Mouse (Mus musculus) erythroid progenitor cell, adult 5-6 weeks (primary cell): ENCODE measurements around the gene Morn2. TPM values are rescaled to one million over a fixed set of nuclear protein-coding genes. Genes with fewer than 3 reads are reported as not detected.

Experiments used
- ATAC-seq: replicated peaks from 2 replicates; pipeline ENCODE4 v1.8.0; 2016; ENCODE audit warnings: moderate number of reproducible peaks, mild to moderate bottlenecking, moderate TSS enrichment, inconsistent platforms; ENCODE audit not compliant: poor library complexity, low FRiP score, severe bottlenecking
- total RNA-seq, 2 experiments: library from RNA; stranded (forward) in 1 of 2; stranded (reverse) in 1 of 2; fragments of 150-400 nt in 1 of 2; fragments of 186-747, 209-891 nt in 1 of 2; gene quantifications; 2 replicates each; pipeline versions ENCODE4 v1.2.3 to v1.2.4; 2015 to 2017; ENCODE audit warnings: low replicate concordance in 2 of 2

The Morn2 gene
- total RNA-seq, 2 experiments from 2014 or later, result 3.8 to 8.5 TPM

DNA sequence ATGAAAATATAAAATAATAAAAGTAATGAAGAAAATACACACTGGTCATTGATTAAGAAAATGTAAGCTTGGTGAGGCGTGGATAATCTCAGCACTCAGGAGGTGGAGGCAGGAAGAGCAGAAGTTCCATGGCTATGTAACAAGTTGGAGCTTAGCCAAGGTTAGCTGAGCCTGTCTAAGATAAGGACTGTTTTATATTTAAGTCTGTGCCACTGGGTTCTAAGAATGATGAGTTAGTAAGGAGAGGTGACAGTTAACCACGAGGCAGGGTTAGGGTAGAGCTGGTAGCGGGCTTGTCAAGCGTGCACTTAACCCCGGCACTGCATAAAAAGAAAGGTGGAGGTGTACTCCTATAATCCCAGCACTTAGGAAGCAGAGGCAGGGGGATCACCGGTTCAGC is 32.2 kb downstream of the Morn2 start:
- ATAC-seq, result no peak

DNA sequence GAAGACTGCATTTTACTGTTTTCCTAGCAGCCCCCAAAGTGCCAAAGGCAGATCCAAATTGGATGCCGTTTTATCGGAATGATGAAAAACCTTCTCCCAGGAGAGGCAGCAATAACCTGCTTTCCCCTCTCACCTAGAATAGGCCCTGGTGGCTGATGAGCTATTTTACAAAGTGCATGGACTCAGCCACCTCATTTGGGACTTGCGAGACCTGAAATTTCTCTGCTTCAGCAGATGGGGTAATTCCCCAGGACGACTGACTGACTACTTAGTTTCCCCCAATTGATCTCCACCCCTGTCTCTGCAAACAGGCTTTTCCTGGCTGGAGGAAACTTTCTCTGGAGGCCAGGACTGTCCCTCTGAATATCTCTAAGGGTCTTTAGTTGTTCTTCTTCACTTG is 33.0 kb downstream of the Morn2 start:
- no peak for ATAC-seq

DNA sequence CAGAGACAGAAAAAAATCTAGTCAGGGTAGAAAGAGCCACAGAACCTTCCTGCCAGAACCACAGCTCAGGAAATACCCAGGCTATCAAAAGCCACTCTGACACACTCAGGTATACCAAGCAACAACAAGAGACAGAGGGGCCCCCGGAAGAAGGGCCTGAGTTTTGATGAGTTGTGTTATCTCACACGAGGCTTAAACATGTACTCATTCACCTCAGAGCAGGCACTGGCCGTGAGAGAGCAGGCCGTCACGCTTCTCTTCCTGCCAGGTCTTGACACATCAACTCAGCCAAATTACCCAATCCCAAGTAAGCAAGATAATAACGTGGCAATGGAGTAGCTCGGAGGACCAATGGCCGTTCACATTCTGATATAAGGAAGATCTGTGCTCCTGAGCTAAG is 33.7 kb downstream of the Morn2 start:
- ATAC-seq, result no peak

DNA sequence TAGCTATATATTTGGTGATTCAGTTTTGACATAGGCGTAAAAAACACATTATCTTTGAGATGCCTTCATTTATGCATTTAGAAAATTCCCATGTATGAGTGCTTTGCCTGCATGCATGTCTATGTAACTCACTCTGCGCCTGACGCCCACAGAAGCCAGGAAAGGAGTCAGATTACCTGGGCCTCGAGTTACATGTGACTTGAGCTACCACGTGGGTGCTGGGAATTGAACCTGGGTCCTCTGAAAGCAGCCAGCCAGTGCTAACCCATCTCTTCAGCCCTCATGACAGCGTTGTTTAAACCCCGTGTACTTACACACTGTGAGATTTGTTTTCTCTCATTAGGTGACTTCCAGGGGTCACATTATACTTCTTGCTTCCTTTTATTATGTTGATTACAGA is 34.5 kb downstream of the Morn2 start:
- no peak for ATAC-seq

DNA sequence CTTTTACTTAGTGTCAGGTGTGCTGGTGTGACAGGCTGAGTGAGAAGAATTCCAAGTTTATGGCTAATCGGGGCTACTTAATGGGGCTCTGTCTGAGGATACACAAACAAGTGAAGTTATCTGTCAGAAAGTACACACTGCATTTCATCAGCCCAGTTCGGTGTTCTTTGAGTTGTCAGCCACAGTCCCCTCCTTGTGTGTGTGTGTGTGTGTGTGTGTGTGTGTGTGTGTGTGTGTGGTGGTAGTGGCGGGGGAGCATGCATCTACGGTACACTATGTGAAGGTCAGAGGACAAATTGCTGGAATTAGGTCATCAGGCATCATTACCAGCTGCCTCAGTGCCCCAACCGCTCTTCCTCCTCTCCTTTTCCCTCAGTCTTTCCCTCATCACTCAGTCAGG is 35.5 kb downstream of the Morn2 start:
- no peak for ATAC-seq

DNA sequence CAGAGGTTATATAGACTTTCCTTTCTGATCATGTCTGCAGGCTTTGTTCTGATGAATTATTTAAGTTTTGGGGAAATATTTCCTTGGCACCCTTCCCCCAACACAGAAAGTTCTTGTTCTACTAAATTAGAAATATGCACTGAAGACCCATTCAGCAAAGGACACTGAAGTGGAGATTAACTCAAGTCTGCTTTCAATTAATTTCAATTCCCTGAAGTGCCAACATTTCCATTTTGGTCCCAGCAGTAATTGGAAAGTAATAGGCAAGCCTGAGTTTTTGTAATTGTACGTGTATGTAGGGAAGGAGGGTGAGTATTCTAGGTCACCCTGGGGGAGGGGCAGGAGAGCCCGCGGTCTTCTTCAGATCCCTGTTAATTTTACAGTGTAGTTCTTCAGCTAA is 36.4 kb downstream of the Morn2 start:
- no peak for ATAC-seq

DNA sequence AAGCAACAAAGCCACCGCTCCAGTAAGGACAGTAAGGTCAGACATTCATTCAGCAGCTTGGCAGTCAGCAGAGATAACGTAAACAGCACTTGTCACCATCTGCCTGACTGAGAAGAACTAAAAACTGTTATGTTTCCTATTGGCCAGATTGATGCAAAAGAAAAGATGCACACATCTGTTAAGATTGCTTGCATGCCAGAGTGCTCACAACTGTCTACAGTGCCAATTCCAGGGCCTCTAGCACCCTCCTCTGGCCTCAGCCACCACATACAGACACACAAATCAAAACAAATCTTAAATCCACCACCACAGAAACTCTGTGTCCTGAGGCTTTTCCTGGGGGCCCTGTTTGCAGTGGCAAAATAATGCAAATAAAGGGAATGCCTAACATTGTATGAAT is 42.4 kb downstream of the Morn2 start:
- ATAC-seq, result no peak

DNA sequence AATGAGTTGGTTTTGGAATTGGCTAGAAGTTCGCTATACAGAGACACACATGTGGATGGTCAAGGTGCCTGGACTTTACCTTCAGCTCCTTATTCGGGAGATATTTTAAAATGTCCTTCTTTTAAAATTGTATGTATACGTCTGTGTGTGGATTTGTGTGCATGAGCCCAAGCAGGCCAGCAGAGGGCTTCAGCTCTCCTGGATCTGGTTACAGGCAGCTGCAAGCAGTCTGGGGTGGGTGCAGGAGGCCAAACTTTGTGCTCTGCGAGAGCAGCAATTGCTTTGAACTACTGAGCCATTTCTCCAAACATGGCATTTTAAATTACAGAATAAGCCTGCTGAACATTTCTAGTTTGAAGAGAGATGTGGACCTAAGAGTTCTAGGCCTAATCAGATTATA is 55.3 kb downstream of the Morn2 start:
- no peak for ATAC-seq

DNA sequence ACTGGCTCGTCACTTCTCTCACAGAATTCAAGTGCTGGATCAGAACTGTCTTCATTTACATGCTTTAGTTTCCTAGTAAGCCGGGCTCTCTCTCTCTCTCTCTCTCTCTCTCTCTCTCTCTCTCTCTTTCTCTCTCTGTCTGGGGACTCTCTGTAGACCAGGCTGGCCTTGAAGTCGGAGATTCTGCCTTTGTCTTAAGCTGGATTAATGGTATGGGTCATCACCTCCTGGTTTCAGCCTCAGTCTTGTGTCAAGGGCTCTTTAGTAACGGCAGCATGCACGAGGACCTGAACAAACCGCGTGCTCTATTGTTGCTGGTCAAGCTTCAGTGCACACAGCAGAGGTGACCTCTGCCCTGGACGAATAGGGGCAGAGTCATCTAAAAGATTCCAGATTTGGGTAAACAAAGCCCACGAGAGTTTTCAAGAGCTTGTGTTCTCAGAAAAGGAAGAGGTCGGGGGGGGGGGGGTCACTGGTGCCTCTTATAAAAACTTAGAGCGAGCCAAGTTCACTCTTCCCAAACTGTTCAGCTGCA is 56.7 kb downstream of the Morn2 start:
- no peak for ATAC-seq

Other genes starting within 250 kb of the Morn2 start
- 53.0 and 60.4 TPM in 2 replicates for gene Hnrnpll, start 227.9 kb upstream of the Morn2 start, total RNA-seq (2015; ENCODE audit: low replicate concordance)
- gene Hnrnpll, start 227.9 kb upstream of the Morn2 start, total RNA-seq (2017; ENCODE audit: low replicate concordance), result 37.4 and 64.8 TPM in 2 replicates
- gene Galm, start 162.7 kb upstream of the Morn2 start, total RNA-seq (2015; ENCODE audit: low replicate concordance), result 3.6 TPM in 1 of 2 replicates, not detected in the other
- 0.53 and 1.2 TPM in 2 replicates for gene Galm, start 162.7 kb upstream of the Morn2 start, total RNA-seq (2017; ENCODE audit: low replicate concordance)
- gene Srsf7, start 82.9 kb upstream of the Morn2 start, total RNA-seq (2015; ENCODE audit: low replicate concordance), result 167 and 184 TPM in 2 replicates
- gene Srsf7, start 82.9 kb upstream of the Morn2 start, total RNA-seq (2017; ENCODE audit: low replicate concordance), result 125 and 132 TPM in 2 replicates
- gene Ttc39d, start 82.7 kb upstream of the Morn2 start, total RNA-seq (2015; ENCODE audit: low replicate concordance), result not detected in 2 replicates
- not detected in 2 replicates for gene Ttc39d, start 82.7 kb upstream of the Morn2 start, total RNA-seq (2017; ENCODE audit: low replicate concordance)
- 5.9 and 14.1 TPM in 2 replicates for gene Gemin6, start 65.8 kb upstream of the Morn2 start, total RNA-seq (2015; ENCODE audit: low replicate concordance)
- 11.8 and 14.0 TPM in 2 replicates for gene Gemin6, start 65.8 kb upstream of the Morn2 start, total RNA-seq (2017; ENCODE audit: low replicate concordance)
- gene Dhx57, start 273 bp downstream of the Morn2 start, total RNA-seq (2015; ENCODE audit: low replicate concordance), result 2.5 and 4.0 TPM in 2 replicates
- gene Dhx57, start 273 bp downstream of the Morn2 start, total RNA-seq (2017; ENCODE audit: low replicate concordance), result 1.9 and 2.7 TPM in 2 replicates
- not detected in 2 replicates for gene Arhgef33, start 17.2 kb downstream of the Morn2 start, total RNA-seq (2015; ENCODE audit: low replicate concordance)
- gene Arhgef33, start 17.2 kb downstream of the Morn2 start, total RNA-seq (2017; ENCODE audit: low replicate concordance), result not detected in 2 replicates
- gene Gm10190, start 83.3 kb downstream of the Morn2 start, total RNA-seq (2015; ENCODE audit: low replicate concordance), result not detected in 2 replicates
- not detected in 2 replicates for gene Gm10190, start 83.3 kb downstream of the Morn2 start, total RNA-seq (2017; ENCODE audit: low replicate concordance)
- 10.8 and 16.3 TPM in 2 replicates for gene Sos1, start 190.2 kb downstream of the Morn2 start, total RNA-seq (2015; ENCODE audit: low replicate concordance)
- gene Sos1, start 190.2 kb downstream of the Morn2 start, total RNA-seq (2017; ENCODE audit: low replicate concordance), result 5.7 and 6.5 TPM in 2 replicates